Mouse (Mus musculus) CH12.LX (cell line): ENCODE data around the gene Capn8. TPM values are rescaled to one million over a fixed set of nuclear protein-coding genes. Genes with fewer than 3 reads are reported as not detected.

Source experiments
- DNase-seq: peaks from one replicate; pipeline ENCODE4 v3.0.0-alpha.2; 2013; ENCODE audit errors: extremely low read depth
- H3K27ac ChIP-seq: 2 replicates; pipeline ENCODE4 v1.5.1; 2012; ENCODE audit warnings: low read depth, mild to moderate bottlenecking, control low read depth, moderate library complexity; ENCODE audit not compliant: insufficient read depth
- H3K27me3 ChIP-seq: replicated peaks from 2 replicates; pipeline ENCODE3; 2012; ENCODE audit warnings: inconsistent platforms
- H3K36me3 ChIP-seq, 2 experiments: replicated peaks in 1 of 2; 2 replicates each; pipeline versions ENCODE3 to v1.6.1; 2012; ENCODE audit warnings: inconsistent platforms in 1 of 2, low read length in 1 of 2, mild to moderate bottlenecking in 1 of 2, mixed read lengths in 1 of 2, moderate library complexity in 1 of 2; ENCODE audit not compliant: control insufficient read depth in 1 of 2, insufficient read depth in 1 of 2
- H3K4me1 ChIP-seq, 2 experiments: 2 replicates each; pipeline ENCODE4 v1.6.1; 2012; ENCODE audit warnings: inconsistent platforms in 1 of 2, moderate library complexity in 1 of 2; ENCODE audit not compliant: insufficient read depth in 2 of 2, control insufficient read depth in 1 of 2
- H3K4me2 ChIP-seq: 2 replicates; pipeline ENCODE4 v1.6.1; 2012; ENCODE audit warnings: low read depth, mild to moderate bottlenecking, control low read depth; ENCODE audit not compliant: poor library complexity, insufficient read depth, severe bottlenecking
- H3K4me3 ChIP-seq, 3 experiments: fragments of 150-350 bp in 1 of 3; sonication (generic) in 1 of 3; replicated peaks in 1 of 3; 2 replicates each; pipeline versions ENCODE3 to v1.5.1; 2011 to 2012; ENCODE audit warnings: low read depth in 2 of 3, low read length in 2 of 3, mild to moderate bottlenecking in 2 of 3, moderate library complexity in 2 of 3, control low read depth in 1 of 3, improper control_type of control experiment in 1 of 3, inconsistent platforms in 1 of 3, mixed read lengths in 1 of 3; ENCODE audit not compliant: poor library complexity in 1 of 3
- H3K79me2 ChIP-seq: replicated peaks from 2 replicates; pipeline ENCODE4 v1.6.1; 2012; ENCODE audit warnings: mild to moderate bottlenecking, moderate library complexity; ENCODE audit not compliant: control insufficient read depth, poor library complexity, insufficient read depth, severe bottlenecking; ENCODE audit errors: extremely low read depth
- H3K9ac ChIP-seq: 2 replicates; pipeline ENCODE4 v1.6.1; 2012; ENCODE audit warnings: low read depth, mild to moderate bottlenecking, control low read depth, moderate library complexity; ENCODE audit not compliant: insufficient read depth
- H3K9me3 ChIP-seq: replicated peaks from 2 replicates; pipeline ENCODE3; 2012; ENCODE audit warnings: low read length, inconsistent platforms, mixed read lengths
- BHLHE40 ChIP-seq: IDR thresholded peaks from 2 replicates; pipeline ENCODE4 v1.6.1; 2011; ENCODE audit warnings: mild to moderate bottlenecking, low read depth, low read length, improper control_type of control experiment
- CHD2 ChIP-seq: IDR thresholded peaks from 2 replicates; pipeline ENCODE4 v1.6.1; 2011; ENCODE audit warnings: low read length, improper control_type of control experiment
- CTCF ChIP-seq, 2 experiments: IDR thresholded peaks in 1 of 2; conservative IDR thresholded peaks in 1 of 2; 2 replicates each; pipeline ENCODE4 v1.5.1; 2011 to 2012; ENCODE audit warnings: low read depth in 2 of 2, low read length in 2 of 2, improper control_type of control experiment in 1 of 2, inconsistent platforms in 1 of 2, mild to moderate bottlenecking in 1 of 2, moderate library complexity in 1 of 2
- ELF1 ChIP-seq: IDR thresholded peaks from 2 replicates; pipeline ENCODE4 v1.6.1; 2014; ENCODE audit warnings: low read depth, mild to moderate bottlenecking, inconsistent platforms, low read length, improper control_type of control experiment
- EP300 ChIP-seq: IDR thresholded peaks from 2 replicates; pipeline ENCODE4 v1.6.1; 2011; ENCODE audit warnings: low read length, improper control_type of control experiment
- GABPA ChIP-seq: IDR thresholded peaks from 2 replicates; pipeline ENCODE4 v1.6.1; 2012; ENCODE audit warnings: low read depth, low read length, improper control_type of control experiment, inconsistent platforms; ENCODE audit not compliant: insufficient replicate concordance
- HCFC1 ChIP-seq: IDR thresholded peaks from 2 replicates; pipeline ENCODE4 v1.6.1; 2012; ENCODE audit warnings: low read depth, mild to moderate bottlenecking, inconsistent platforms, low read length, improper control_type of control experiment
- IRF4 ChIP-seq: IDR thresholded peaks from 2 replicates; pipeline ENCODE4 v1.6.1; 2014; ENCODE audit warnings: low read depth, mild to moderate bottlenecking, inconsistent platforms, low read length, improper control_type of control experiment
- JUN ChIP-seq: IDR thresholded peaks from 2 replicates; pipeline ENCODE4 v1.6.1; 2011; ENCODE audit warnings: low read depth, mild to moderate bottlenecking, low read length, improper control_type of control experiment, moderate library complexity; ENCODE audit not compliant: insufficient read depth
- KAT2A ChIP-seq: IDR thresholded peaks from 2 replicates; pipeline ENCODE4 v1.6.1; 2012; ENCODE audit warnings: low read length, improper control_type of control experiment, inconsistent platforms; ENCODE audit not compliant: insufficient replicate concordance
- MAFK ChIP-seq: IDR thresholded peaks from 2 replicates; pipeline ENCODE4 v1.6.1; 2011; ENCODE audit warnings: low read length, improper control_type of control experiment; ENCODE audit not compliant: insufficient replicate concordance
- MAX ChIP-seq: IDR thresholded peaks from 2 replicates; pipeline ENCODE4 v1.6.1; 2011; ENCODE audit warnings: low read length, improper control_type of control experiment
- MAZ ChIP-seq: IDR thresholded peaks from 2 replicates; pipeline ENCODE4 v1.6.1; 2012; ENCODE audit warnings: low read depth, mild to moderate bottlenecking, inconsistent platforms, low read length, improper control_type of control experiment, moderate library complexity
- MEF2A ChIP-seq: IDR thresholded peaks from 2 replicates; pipeline ENCODE4 v1.6.1; 2014; ENCODE audit warnings: low read depth, mild to moderate bottlenecking, inconsistent platforms, low read length, improper control_type of control experiment, borderline replicate concordance
- MYC ChIP-seq: IDR thresholded peaks from 2 replicates; pipeline ENCODE4 v1.6.1; 2011; ENCODE audit warnings: low read depth, mild to moderate bottlenecking, improper control_type of control experiment, low read length
- NELFE ChIP-seq: IDR thresholded peaks from 2 replicates; pipeline ENCODE4 v1.6.1; 2011; ENCODE audit warnings: low read depth, low read length, improper control_type of control experiment
- NRF1 ChIP-seq: IDR thresholded peaks from 2 replicates; pipeline ENCODE4 v1.6.1; 2014; ENCODE audit warnings: low read depth, mild to moderate bottlenecking, inconsistent platforms, low read length, improper control_type of control experiment, moderate library complexity
- PAX5 ChIP-seq: IDR thresholded peaks from 2 replicates; pipeline ENCODE4 v1.6.1; 2012; ENCODE audit warnings: low read length, inconsistent platforms, mixed read lengths
- POLR2A ChIP-seq: IDR thresholded peaks from 2 replicates; pipeline ENCODE4 v1.6.1; 2011; ENCODE audit warnings: low read depth, mild to moderate bottlenecking, improper control_type of control experiment, low read length
- POLR2AphosphoS2 ChIP-seq: IDR thresholded peaks from 2 replicates; pipeline ENCODE4 v1.6.1; 2011; ENCODE audit warnings: low read depth, low read length, improper control_type of control experiment
- SMC3 ChIP-seq: IDR thresholded peaks from 2 replicates; pipeline ENCODE4 v1.6.1; 2011; ENCODE audit warnings: low read depth, low read length, improper control_type of control experiment
- TBP ChIP-seq: conservative IDR thresholded peaks from 2 replicates; pipeline ENCODE4 v1.6.1; 2011; ENCODE audit warnings: low read depth, low read length, improper control_type of control experiment
- UBTF ChIP-seq: IDR thresholded peaks from 2 replicates; pipeline ENCODE4 v1.6.1; 2012; ENCODE audit warnings: low read depth, mild to moderate bottlenecking, inconsistent platforms, low read length, improper control_type of control experiment, moderate library complexity
- USF1 ChIP-seq: IDR thresholded peaks from 2 replicates; pipeline ENCODE4 v1.6.1; 2014; ENCODE audit warnings: low read depth, mild to moderate bottlenecking, inconsistent platforms, low read length, improper control_type of control experiment
- ZC3H11A ChIP-seq: IDR thresholded peaks from 2 replicates; pipeline ENCODE4 v1.6.1; 2012; ENCODE audit warnings: low read depth, mild to moderate bottlenecking, inconsistent platforms, low read length, improper control_type of control experiment
- ZNF384 ChIP-seq: IDR thresholded peaks from 2 replicates; pipeline ENCODE4 v1.6.1; 2012; ENCODE audit warnings: low read depth, low read length, improper control_type of control experiment, inconsistent platforms
- dilution Hi-C: fragments of 300-500 bp; cut with MboI; formaldehyde crosslinking; loops from 2 replicates; pipeline ENCODE4 v1.14.3; 2020; ENCODE audit warnings: low sequenced_read_pairs; ENCODE audit not compliant: extremely low pct_unique_long_range_greater_than_20kb, extremely low pct_ligation_motif_present
- in situ Hi-C: fragments of 300-500 bp; cut with MboI; formaldehyde crosslinking; loops from 3 replicates; pipeline ENCODE4 v1.14.3; 2019; ENCODE audit warnings: low sequenced_read_pairs, low pct_ligation_motif_present, low pct_unique_long_range_greater_than_20kb, mixed read lengths
- polyA plus RNA-seq: library from polyadenylated mRNA; unstranded; fragments of >175 nt; gene quantifications from 2 replicates; pipeline ENCODE4 v1.2.1, GENCODE M21; 2012; ENCODE audit warnings: low read depth; ENCODE audit not compliant: insufficient read length
- total RNA-seq, 2 experiments: library from RNA; depleted of rRNA; stranded (reverse); fragments of 300-350 nt in 1 of 2; fragments of >200 nt in 1 of 2; gene quantifications; 2 replicates each; pipeline ENCODE4 v1.2.3; 2012 to 2014

Gene Capn8
- total and polyA plus RNA-seq, 3 experiments = not detected

- no peak overlapping the region for H3K9ac ChIP-seq
- H3K79me2 ChIP-seq = no peaks in the 10 kb centered on the region
- no peak for TF ChIP-seq MAFK
- no peak for TF ChIP-seq TBP
- no peak for TF ChIP-seq ELF1
- TF ChIP-seq PAX5 = no peak
- no peak for TF ChIP-seq SMC3
- TF ChIP-seq IRF4 = no peak
- TF ChIP-seq JUN = no peak
- TF ChIP-seq MAX = no peak
- no peak for TF ChIP-seq MEF2A
- TF ChIP-seq NRF1 = no peak
- no peak for TF ChIP-seq MYC
- TF ChIP-seq POLR2A = no peak
- no peak for TF ChIP-seq ZNF384
- TF ChIP-seq NELFE = no peak
- no peak for TF ChIP-seq EP300
- TF ChIP-seq HCFC1 = no peak
- TF ChIP-seq BHLHE40 = no peak
- no peak for DNase-seq
- no peak overlapping the region for H3K4me2 ChIP-seq
- in situ Hi-C loops (no loop called here), dilution Hi-C loops (no loop called here)
- H3K27me3 ChIP-seq = peaks cover 2% of the 10 kb centered on the region
- H3K36me3 ChIP-seq = no peaks in the 10 kb centered on the region
- peaks cover 10% of the 10 kb centered on the region for H3K9me3 ChIP-seq
- H3K27ac ChIP-seq = no peak overlapping the region
- H3K4me1 ChIP-seq = peaks cover 3 to 32% of the 10 kb centered on the region in 2 experiments
- no peak overlapping the region for H3K4me3 ChIP-seq
These were observed 114.4 kb downstream of the Capn8 start for GRCm38 (mm10) chr1:182679169-182679568.

- Histone ChIP-seq H3K36me3 (no peaks in the 10 kb centered on the region), H3K79me2 (no peaks in the 10 kb centered on the region), H3K4me2 (no peak overlapping the region), H3K4me1 (peaks cover 3 to 32% of the 10 kb centered on the region in 2 experiments), H3K9ac (no peak overlapping the region), H3K9me3 (peaks cover 7% of the 10 kb centered on the region), H3K4me3 (no peak overlapping the region), H3K27ac (no peak overlapping the region)
- no peak for DNase-seq
- in situ Hi-C loops = no loop called here
- TF ChIP-seq MAFK (no peak), KAT2A (no peak), MAZ (no peak), SMC3 (no peak), ZC3H11A (no peak), CTCF (conservative IDR thresholded peaks at IDR 0.05 in 1 of 2, IDR thresholded peaks at IDR 0.05 in 1 of 2; ENCODE audit: low read depth in 2 of 2, low read length in 2 of 2) (no peak), USF1 (no peak), POLR2AphosphoS2 (no peak), GABPA (no peak), UBTF (no peak), JUN (no peak), TBP (no peak), POLR2A (no peak), CHD2 (no peak)
- TF ChIP-seq, all 38 proteins: peak for 0
- dilution Hi-C loops = no loop called here
- peaks cover 2% of the 10 kb centered on the region for H3K27me3 ChIP-seq
These were observed 114.8 kb downstream of the Capn8 start for GRCm38 (mm10) chr1:182679582-182679981.
